Mouse (Mus musculus) lung, postnatal 14 days (tissue): ENCODE measurements around the gene Slc46a3.

ENCODE experiments used
- DNase-seq: peaks from one replicate; pipeline ENCODE4 v3.0.0; 2021

The Slc46a3 gene

GRCm38 (mm10) chr5:147893766-147894454 lies 705 bp downstream of the Slc46a3 start:
- peak; percentile 53 for DNase-seq

GRCm38 (mm10) chr5:147893143-147893542 lies 1.5 kb downstream of the Slc46a3 start:
- no peak for DNase-seq

DNA sequence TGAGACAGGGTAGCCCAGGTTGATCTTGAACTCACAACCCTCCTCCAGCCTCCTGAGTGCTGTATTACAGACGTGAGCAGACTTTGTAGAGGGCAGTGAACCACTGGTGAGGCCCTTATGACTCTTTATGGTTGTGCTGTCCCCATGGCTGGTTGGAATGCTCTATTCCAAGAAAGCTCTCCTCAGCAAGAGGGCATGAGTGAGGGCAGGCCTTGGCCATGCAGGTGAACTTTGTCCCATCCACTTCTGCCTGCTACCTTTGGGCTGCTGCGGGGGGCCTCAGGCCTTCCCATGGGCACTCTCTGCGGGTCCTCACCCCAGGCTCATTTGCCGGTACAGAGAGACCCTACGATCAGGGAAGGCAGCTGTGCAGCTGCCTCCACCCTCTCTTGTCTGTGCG lies 1.9 kb downstream of the Slc46a3 start:
- no peak for DNase-seq

DNA sequence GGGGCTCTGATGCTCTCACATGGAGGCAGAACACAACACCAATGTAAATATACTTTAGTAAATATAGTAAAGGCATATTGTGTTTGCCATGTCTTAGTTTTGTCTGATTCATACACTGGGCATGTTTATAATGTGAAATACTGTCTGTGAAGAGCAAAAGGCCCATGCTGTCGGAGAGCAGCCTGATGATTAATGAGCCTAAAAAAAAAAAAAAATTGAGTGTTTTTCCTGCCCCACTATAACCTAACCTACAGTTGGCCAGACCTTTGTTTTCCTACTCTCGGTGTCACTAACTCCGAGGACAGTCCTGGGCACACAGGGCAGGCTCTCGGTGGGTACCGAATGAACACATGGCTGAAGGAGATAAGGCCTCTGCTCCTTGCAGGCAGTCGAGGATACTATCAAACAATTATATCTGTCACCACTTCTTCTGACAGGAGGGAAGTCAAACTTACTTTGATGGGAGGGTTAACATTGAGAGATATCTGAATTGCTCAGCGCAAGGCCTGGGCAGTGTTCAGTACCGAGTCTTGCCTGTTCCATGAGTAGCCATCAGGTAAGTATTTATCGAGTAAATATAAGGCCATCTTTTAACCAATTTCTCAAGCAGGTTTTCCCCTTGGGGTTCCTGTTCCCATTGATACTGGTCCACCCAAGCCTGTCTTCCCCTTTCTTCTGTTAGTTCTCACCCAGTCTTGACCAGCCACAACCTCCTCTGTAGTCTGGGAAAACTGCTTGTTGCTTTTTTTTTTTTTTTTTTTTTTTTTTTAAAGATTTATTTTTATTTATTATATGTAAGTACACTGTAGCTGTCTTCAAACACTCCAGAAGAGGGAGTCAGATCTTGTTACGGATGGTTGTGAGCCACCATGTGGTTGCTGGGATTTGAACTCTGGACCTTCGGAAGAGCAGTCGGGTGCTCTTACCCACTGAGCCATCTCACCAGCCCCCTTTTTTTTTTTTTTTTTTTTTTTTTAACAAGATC lies 6.0 kb downstream of the Slc46a3 start:
- DNase-seq, result no peak

GRCm38 (mm10) chr5:147883581-147883980 lies 11.0 kb downstream of the Slc46a3 start:
- no peak for DNase-seq

- no peak for DNase-seq
These were observed 14.5 kb downstream of the Slc46a3 start for GRCm38 (mm10) chr5:147879971-147880682.

DNA sequence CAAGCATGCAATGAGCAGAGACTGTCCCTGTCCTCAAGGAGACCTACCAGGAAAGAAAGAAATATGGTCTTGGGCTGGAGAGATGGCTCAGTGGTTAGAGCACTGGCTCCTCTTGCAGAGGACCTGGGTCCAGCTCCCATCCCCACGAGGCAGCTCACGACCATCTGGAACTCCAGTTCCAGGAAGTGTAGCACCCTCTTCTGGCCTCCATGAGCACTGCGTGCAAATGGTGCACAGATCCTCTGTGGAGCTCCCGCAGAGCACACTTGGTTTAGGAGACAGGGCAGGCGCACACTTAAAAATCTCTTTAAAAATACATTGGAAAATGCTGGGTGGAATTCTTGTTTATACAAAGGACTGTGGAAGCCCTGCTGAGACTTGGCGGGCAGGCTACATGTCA lies 17.1 kb downstream of the Slc46a3 start:
- no peak for DNase-seq

DNA sequence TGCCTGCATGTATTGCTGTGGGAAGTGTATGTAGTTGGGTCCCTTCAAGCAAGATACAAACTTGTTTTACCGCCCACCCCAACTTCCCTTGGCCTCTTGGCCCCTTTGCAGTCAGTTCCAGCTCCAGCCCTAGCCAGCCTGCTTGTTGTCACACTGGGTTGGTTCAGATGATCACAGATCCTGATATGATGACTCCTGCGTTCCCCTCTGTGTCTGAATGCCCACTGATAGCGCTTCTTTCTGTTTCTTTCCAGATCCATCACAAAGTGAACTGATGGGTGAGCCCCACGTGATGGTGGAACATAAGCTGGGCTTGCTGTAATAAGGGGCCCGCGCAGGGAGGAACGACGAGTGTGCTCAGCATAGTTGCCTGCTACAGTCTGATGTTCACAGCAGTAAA lies 19.4 kb downstream of the Slc46a3 start:
- DNase-seq, result no peak

- no peak for DNase-seq
These were observed 20.0 kb downstream of the Slc46a3 start for GRCm38 (mm10) chr5:147874491-147875065.

GRCm38 (mm10) chr5:147871091-147871820 lies 23.4 kb downstream of the Slc46a3 start:
- DNase-seq, result no peak

GRCm38 (mm10) chr5:147870296-147870695 lies 24.3 kb downstream of the Slc46a3 start:
- DNase-seq, result no peak

- DNase-seq, result no peak
These were observed 25.0 kb downstream of the Slc46a3 start for GRCm38 (mm10) chr5:147869568-147869967.

DNA sequence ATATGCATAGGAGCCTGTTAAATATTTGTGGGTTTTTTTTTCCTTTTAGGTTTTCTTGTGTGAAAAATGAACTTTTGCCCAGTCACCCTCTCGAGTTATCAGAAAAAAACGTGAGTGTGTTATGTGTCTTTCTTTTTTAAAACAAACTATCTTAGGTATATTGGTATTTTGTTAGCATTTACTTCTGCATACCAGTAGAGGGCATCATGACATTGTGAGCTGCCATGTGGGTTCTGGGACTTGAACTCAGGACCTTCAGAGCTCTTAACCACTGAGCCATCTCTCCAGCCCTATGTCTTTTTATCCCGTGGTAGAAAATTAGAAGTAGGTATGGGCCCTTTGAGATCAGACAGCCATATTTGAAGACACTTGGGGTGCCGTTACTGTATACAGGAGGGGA lies 25.9 kb downstream of the Slc46a3 start:
- DNase-seq, result no peak

DNA sequence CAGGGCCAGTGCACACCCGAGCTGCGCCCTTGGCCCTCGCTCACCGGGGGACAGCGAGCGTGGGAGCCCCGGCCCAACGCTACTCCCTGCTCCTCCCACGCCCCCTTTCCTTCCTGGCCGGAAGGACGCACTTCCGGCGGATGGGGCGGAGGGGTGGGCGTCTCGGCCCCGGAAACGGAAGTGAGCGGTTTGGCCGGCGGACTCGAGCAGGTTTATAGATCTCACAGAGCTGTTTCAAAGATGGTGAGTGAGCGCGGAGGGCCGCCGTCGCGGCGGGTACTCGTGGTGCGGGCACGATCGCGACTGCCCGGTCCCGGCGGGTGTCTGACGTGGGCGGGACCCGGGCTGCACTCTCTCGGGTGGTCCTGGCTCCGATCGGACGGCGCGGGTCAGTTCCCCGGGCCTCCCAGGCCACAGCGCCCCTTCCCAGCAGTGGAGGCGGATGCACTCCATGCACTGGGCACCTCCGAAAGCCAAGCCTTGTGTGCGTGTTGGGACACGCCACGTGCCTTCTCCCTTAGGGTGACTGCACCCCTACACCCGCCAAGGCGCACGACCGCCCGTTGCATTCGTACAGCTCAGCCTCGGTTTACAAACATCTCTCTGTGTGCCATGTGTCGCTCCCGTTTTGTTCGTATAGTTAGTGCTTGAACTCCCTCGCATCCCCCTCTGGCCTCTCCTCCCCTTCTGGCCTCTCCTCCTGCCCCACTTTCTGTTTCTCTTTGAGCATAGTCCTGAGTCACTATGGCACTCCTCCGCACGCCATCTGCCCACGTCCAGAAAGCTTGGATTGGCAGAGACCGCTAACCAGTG lies 34.0 kb downstream of the Slc46a3 start, which contains the start of gene Pomp:
Gene Pomp, plus strand, starts transcription at position 13 of the 813 bp plus-strand sequence.
- peak; percentile 89 for DNase-seq

DNA sequence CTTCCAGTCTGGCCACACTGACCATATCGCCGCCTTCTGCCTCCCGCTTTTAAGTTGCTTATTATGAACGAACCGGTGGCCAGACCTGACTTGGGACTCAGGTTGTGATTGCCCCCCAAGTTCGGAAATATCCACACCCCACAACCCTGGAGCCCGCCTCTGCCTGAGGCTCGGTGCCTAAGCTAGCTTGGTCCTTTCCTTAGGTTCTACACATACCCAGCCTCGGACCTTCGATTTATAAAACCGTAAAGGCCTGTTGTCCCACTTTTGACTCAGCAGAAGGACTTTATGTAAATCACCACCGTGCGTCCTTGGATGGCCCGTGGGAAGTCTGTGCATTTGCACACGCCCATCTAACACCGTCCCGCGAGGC lies 34.6 kb downstream of the Slc46a3 start:
- no peak for DNase-seq

GRCm38 (mm10) chr5:147850194-147850593 lies 44.4 kb downstream of the Slc46a3 start:
- DNase-seq, result no peak

- DNase-seq, result peak; percentile 83
These were observed 46.3 kb downstream of the Slc46a3 start for GRCm38 (mm10) chr5:147848164-147848863.

DNA sequence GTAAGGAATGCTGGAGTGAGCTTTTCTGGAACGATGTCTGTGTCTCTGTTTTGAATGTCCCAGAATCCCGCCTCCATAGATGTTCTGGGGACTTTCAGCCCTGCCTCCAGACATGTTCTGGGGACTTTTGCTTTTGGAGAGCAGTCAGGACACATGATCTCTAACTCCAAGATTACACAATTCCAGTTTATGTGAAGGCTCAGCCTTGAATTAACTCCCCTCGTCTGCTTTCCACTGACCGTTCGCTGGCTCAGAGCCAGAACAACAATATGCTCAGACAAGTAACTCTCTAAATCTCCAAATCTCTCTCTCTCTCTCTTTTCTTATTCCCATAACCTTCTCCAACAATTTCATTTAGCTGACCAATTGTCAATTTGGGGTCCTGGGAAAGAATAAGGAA lies 47.3 kb downstream of the Slc46a3 start:
- DNase-seq, result no peak

DNA sequence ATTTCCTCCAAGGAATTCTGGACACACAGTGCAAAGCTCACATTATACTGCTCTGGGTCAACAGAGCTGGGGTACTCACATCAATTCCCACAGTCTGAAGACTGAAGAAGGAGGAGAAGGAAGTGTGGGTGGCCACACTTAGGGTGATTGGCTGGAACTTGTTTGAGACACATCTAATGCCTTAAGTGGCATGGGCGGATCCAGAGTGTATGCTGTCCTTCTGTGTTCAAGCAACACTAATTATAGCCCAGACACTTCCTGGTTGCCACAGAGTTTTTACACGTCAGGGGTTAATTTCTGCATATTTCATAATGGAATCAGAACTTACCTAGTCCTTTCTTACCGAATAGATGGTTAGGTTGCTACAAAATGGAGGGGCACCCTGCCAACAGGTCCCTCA lies 49.3 kb downstream of the Slc46a3 start:
- no peak for DNase-seq

DNA sequence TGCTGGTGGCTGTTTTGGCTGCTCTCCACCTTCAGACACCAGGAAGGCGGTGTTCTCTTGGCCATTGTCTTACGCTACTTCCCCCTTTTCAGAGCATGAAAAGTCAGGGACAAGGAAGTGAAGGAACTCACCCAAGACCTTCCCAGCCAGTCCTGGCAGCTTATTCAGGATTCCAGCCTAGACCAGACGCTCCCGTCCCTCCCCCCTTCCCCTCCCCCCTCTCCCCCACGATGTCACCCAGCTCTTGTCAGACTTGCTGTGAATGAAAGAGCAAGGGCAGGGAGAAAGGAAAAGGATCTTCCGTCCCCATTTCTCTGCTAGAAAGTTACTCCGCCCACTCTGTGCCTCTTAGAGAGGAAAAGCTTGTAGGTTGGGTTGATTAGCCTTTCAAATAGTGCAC lies 51.3 kb downstream of the Slc46a3 start:
- no peak for DNase-seq

- no peak for DNase-seq
These were observed 55.2 kb downstream of the Slc46a3 start for GRCm38 (mm10) chr5:147839418-147839817.
